Mouse (Mus musculus) granulocyte monocyte progenitor cell, adult 5-6 weeks (primary cell): Measurements from ENCODE around the gene Pjvk. TPM values are rescaled to one million over a fixed set of nuclear protein-coding genes. Genes with fewer than 3 reads are reported as not detected.
"Not testable (repeated sequence)": the region's sequence is repeated elsewhere in the genome, so short reads cannot be mapped to it uniquely, and the experiment has no call there.

Source experiments
- ATAC-seq: replicated peaks from 2 replicates; pipeline ENCODE4 v1.8.0; 2016; ENCODE audit warnings: mild to moderate bottlenecking, moderate TSS enrichment, inconsistent platforms; ENCODE audit not compliant: poor library complexity, severe bottlenecking
- total RNA-seq, 2 experiments: library from RNA; stranded (forward) in 1 of 2; stranded (reverse) in 1 of 2; fragments of 200-712, 200-1000 nt in 1 of 2; fragments of >200 nt in 1 of 2; fragmentation: Nextera tagmentation in 1 of 2; gene quantifications; 2 replicates each; pipeline ENCODE4 v1.2.3; 2014 to 2017

Gene Pjvk
- total RNA-seq (2014; fragmentation: Nextera tagmentation), result not detected in 2 replicates
- not detected in 2 replicates for total RNA-seq (2017)

DNA sequence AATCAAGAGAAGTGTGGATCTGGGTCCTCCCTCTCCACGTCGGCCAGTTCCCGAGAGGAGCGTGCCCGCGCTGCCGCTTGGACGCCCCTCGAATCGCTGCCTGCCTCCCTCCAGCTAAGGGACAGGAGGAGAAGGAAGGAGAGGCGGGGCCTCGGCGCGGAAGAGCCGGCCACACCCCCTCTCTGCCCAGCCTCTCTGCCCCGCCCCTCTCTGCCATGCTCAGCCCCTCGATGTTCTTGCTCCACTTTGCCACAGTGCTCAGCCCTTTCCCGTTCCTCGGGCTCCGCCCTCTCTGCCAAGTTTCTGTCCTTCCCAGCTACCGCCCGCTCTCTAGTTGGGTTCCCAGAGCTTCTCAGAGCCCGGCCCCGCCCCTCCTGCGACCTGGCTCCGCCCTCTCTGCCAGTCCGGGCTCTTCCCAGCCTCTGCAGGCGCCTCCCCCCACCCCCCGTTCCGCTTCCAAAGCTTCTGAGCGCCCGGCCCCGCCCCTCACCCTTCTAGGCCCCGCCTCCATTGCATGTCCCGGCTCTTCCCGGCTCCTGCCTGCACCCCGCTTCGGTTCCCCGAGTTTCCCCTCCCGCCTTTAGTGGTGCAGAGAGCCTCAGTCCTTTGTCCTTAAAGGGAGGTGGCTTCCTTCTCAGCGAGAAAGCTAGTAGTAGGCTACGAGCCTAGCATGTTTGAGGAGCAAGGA lies at the start of gene Pjvk, which contains the start of gene Prkra:
Pjvk (plus strand) TSS at position 594 of the 688 bp plus-strand sequence.
Prkra (minus strand) TSS at position 133 of the 688 bp plus-strand sequence.
- peak; percentile 91 for ATAC-seq

DNA sequence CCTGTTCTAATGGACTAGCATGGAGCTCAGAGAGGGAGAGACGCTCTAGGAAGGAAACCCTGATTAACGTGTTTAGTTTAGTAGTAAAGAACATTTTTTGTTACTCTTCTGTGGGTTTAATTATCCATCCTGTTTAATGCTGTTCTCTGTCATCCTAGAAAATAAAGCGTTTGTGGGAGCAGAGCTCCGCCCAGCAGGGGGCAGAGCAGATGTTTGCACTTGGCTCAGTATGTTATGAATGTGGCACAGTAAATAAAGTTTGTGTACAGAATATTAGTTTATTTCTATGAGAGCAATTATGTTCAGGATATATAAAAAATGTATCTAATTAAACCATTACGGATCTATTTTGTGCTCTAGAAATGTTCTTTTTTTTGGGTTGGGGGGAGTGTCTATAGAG lies 49.1 kb upstream of the Pjvk start:
- ATAC-seq, result peak; percentile 50

DNA sequence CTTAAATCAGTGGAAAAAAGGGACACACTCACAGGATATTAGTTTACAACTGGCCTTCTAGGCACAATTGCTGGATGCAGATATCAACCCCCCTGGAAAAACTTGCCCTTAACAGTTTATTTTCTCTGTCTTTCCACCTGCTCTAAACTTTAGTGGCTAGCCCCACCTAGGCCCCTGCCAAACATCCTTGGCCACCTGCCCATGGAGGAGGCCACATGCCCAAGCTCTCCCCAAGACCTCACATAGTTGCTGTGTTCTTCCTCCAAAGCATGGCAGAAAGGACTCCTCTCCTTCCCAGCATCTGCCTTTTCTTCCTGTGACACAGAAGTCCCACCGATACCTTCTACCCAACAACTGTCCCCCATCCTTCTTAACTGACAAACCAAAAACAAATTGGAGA lies 46.0 kb upstream of the Pjvk start:
- ATAC-seq, result no peak

DNA sequence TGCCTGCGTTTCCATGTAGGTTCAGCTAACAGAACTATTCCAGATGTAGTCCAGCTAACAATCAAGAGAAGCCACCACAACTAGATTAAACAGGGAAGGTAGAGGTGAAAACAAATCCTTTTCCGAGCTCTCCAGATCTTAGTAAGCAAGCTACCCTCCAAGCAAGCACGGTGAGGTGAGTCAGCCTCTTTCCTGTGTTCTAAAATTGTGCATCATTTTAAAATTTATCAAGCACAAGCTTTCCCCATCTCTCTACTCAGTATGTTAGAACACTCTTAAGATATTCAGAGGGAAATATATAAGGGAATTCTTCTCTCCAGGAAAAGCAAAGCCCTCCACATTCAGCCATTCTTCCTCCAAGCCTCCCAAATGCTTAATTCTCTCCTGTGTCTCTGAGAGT lies 41.6 kb upstream of the Pjvk start:
- ATAC-seq, result no peak

DNA sequence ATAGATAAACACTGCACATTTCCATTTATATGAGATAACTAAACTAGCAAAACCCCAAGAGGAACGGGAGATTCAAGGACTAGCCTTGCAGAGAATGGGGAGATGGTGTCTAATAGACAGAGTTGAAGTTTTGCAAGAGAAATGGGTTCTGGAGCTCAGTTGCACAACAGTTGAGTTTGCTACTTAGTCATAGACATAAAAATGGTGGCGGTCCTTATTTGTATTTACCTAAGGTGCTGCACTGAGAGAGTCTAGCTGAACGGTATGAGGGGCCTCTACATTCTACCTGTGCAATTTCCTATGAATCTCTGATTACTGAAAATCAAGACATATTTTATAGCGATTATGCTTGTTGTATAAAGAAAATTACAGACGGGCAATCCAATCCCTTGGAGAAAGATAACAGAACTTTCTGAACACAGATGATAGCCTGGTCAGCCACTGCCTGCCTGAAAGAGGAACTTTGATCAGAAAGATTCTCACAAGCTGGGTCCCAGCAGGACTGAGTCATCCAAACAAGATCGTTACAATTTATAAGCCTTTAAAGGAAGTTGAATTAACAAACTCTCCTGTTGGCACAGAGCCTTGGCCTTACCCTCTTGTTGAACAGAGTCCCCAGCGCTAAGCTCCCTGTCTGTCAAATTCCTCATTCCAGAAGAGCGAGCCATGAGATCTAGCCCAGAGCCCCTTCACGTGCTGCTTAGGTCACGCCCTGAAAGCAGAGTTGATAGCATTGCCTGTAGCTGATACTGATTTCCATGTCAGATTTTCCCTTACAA lies 37.8 kb upstream of the Pjvk start:
- peak; percentile 94 for ATAC-seq

DNA sequence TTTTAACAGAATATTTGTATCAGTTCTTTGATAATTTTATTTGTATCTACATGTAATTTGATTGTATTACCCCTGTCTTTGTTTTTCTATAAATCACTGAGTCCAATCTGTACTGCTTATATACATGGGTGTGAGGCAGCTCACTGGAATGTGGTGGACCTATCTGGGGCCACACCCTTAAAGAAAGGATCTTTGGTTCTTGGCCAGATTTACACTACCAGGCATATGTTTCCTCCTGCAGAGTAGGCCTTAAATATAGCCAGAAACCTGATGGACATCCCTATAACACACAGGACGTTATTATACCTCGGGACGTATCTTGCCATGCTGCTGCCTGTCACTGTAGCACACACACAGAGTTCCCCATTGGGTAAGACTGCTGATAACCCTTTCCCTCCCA lies 36.3 kb upstream of the Pjvk start:
- ATAC-seq, result no peak

DNA sequence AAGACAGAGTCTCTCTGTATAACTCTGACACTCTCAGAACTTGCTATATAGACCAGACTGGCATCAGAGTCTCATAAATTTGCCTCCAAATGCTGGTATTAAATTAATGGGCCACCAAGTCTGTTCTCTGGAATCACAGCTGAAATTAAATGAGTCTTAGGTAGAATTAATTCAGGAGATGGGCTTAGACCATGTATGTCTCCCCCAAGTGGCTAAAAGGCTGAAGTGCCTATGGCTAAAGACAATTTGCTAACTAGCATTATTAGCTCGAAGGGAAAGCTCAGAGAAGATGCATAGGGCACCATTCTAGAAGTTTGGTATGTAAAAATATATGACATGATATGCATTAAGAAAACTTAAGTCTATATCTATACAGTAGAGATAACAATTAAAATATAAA lies 30.2 kb upstream of the Pjvk start:
- peak; percentile 51; the same call in 1 of the 2 replicates for ATAC-seq

DNA sequence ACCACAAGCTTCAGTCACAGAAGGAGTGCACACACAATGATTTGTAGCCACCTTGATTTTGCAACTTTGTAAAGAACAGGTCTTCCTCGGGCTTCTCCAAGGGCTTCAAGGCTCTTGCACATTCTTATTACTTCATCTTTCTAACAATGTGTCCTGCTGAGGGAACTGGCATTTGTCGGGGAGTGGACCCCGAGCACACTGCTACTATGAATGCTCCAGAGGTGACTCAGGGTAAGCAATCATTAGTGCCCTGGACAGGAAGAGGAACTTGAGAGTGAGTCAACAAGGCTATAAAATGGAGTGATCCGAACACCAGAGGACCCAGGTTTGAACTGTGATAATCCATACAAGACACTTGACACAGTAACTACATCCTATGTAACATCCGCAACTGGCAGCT lies 28.1 kb upstream of the Pjvk start:
- peak; percentile 61 for ATAC-seq

DNA sequence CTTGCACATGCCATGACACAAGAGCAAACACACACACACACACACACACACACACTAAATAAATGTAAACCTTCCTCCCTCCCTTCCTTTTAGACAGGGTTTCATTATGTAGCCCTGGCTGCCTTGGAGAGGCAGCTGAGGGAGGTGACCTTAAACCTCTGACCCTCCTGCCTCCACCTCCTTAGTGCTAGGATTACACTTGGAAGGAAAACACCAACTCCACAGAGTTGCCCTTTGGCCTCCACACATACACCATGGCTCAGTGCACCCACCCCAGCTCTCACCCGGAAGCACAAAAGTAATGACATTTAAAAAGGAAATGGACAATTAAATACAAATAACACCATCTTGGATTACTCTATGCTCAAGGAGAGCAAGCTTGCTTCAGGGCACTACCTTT lies 26.6 kb upstream of the Pjvk start:
- ATAC-seq, result no peak

DNA sequence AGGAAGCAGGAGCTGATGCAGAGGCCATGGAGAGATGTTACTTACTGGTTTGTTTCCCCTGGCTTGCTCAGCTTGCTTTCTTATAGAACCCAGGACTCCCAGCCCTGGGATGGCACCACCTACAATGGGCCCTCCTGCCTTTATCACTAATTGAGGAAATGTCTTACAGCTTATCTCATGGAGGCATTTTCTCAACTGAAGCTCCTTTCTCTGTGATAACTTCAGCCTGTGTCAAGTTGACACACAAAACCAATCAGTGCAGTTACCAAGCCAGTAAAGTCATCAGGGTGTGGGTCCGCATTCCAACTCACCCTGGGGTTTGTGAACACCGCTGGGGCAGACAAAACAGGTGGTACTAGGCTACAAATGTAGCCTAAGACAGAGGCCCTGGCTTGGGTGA lies 26.0 kb upstream of the Pjvk start:
- not testable (repeated sequence) for ATAC-seq

DNA sequence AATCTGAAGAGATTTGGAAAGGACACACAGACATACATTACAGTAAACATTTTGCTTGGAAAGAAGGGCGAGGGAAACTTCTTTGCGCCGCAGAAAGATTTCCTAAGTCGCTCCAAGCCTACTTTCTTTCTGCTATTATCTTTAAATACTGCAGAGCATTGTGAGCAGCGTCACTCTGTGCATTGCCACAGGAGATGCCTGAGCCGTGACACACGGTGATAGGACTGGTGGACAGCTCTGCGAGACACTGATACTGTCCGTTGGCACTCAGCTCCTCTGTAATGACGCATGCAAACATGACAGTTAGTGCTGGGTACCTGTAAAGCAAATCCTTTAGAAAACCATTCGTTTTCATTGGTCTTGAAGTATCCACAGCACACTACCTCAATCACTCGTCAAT lies 18.0 kb upstream of the Pjvk start:
- ATAC-seq, result no peak

DNA sequence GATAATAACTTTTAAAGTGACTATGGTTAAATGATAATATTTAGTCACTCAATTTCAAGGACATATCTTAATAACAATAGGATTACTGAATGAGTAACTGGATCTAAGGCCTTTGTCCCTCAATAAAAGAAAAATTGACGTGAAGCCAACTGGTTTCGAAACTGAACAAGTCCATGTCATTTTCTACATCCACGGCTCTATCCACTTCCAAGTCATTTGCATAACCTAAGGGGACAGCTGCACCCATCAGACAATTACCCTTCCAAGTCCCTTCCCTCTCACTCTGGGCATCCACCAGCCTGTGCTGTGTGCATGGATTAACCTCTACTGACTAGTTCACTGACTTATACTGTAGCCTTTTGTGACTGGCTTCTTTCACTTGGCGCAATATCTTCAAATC lies 16.7 kb upstream of the Pjvk start:
- no peak for ATAC-seq

DNA sequence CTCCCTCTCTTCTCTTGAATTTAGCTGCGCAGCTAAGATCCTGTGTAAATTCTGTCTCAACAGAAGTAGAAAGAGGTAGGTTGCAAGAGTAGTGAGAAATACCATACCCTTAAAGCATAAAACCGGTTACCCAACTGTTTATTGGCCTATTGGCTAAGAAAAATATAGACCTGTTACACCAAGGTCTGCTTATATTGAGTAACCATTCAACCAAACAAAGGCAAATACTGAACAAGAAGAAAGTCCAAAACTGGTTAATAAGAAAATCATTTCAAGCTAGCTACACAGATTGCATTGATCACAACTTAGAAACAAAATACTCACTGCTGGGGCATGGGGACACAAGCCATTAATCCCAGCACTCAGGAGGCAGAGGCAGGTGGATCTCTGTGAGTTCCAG lies 8.6 kb upstream of the Pjvk start:
- ATAC-seq, result no peak

DNA sequence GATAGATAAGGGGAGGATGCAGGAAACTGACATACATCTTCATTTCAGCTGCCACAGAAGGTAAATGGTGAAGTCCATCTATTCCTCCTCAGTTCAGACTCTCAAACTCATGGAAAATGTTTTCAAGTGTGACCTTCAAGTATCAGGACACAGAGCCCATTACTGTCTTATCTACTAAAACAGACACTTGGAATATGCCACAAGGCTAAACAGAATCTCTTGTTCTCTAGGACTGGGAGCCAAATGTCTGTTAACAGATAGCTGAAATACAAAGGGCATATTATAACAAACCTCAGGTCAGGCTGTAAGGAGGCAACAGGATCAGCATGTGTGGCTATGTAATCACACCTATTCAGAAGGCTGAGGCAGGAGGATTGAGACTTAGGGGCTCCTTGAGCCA lies 4.5 kb upstream of the Pjvk start:
- no peak for ATAC-seq

DNA sequence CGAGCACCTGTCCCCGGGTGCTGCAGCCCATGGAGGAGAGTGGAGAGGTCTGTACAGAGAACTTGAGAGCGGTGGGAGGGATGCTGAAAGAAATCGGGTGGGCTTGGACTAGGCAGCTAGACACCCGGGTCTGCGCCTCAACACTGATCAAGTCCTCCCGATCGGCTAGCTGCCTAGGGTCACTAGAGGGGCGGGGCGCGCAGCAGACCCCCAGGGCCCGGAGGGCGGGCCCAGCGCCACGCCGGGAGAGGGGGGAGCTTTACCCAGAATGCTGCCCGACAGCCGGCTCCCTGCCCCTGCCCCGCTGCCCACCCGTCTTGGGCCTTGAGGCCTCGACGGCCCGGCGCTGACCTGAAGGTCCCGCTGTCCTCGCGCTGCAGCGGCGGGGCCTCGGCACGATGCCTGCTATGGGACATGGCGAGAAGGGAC lies 821 bp upstream of the Pjvk start:
- peak; percentile 4 for ATAC-seq

DNA sequence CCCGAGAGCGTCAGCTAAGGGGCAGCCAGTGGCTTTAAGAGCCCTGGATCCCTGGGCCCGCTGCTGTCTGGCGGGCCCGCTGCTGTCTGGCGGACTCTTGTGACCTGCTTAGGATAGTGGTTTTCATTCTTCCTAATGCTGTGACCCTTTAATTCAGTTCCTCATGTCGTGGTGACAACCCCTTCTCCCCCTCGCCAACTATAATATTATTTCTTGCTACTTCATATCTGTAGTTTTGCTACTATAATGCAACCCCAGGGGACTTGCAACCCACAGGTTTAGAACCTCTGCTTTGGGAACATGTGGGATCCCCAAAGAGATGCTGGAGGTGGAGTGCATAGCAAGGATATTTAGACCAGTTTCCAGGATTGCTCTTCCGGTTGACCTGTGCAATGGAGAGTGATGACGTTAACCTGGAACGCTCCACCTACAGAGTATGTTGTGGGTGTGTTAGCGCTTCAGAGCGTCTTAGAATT lies 428 bp downstream of the Pjvk start:
- peak; percentile 15; the same call in 1 of the 2 replicates for ATAC-seq

DNA sequence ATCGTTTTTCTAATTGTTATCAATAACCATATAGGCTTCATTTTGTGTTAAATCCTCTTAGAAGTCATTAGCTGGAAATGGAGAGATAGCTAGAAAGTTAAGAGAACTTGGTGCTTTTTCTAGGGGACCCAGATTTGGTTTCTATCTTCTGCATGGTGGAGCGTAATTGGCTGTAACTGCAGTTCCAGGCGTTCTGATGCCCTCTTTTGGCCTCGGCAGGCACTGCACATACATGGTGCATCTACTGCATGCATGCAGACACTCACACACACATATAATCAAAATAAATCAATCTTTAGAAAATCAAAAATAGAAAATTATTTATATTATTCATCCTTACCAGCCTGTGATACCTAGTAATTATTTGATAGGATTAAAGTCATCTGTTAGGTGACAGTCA lies 4.8 kb downstream of the Pjvk start:
- ATAC-seq, result no peak

DNA sequence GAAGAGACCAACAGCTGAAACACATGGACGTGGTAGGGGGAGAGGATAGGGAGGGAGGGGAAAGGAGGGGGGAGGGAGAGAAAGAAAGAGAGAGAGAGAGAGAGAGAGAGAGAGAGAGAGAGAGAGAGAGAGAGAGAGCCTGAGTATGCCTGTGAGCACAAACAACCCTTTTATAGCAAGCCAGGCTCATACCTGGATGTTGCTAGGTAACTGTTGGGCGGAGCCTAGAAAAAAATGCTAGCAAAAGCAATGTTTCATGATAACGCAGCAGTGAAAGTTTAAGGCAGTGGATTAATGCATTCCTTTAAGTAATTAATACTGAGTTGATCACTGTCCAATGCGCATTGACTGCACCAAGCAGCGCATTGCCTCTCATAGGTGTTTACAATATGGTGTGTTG lies 6.4 kb downstream of the Pjvk start:
- no peak for ATAC-seq

DNA sequence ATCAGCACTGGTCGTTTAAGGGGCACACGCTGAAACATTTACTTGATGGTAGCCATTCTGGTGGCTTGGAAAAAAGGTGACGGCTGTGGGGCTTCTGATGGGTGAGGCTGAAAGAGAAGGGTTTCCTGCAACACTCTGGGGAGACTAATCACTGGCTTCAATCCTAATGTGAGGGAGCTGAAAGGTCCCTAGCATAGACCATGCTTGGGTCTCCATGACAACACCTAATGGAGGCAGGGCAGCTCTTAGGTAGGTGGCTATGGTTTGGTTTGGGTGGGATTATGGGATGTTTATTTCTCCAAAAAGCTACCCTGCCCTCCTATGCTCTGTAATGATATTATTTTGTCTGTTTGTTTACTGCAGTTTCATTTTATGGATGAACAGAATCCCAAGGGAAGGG lies 7.2 kb downstream of the Pjvk start:
- no peak for ATAC-seq

DNA sequence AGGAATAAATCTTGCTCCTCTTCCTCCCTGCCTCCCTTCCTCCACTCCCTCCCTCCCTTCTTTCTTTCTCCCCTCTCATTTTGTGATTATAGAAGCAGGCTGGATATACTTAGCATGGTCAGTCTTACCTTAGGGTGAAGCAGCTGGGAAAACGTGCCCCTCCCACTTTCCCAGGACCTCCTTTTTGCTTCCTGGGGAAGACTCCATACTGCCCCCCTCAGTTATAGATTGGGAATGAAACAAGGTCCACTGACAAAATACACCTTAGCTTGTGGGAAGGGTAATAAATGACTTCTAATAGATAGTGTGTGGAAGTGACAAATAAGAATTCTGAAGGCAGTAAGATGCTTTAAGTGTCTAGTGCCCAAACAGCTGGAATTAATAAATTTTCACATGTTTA lies 7.7 kb downstream of the Pjvk start:
- peak; percentile 82 for ATAC-seq

DNA sequence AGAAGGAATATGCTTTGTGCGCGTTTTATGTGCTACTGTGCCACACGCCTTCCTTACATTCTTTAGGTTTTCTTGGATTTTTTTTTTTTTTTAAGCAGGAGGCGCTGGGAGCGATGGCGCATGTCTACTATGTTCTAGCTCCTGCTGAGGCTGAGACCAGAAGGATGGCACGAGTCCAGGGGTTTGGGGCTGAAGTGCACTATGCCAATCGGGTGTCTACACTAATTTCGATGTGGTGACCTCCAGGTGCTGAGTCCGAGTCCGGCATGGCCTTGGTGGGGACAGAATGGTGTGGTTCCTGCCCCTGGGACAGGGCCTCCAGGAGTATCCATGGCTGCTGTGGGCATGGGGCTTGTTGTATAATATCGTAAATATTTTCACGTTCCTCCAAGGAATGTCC lies 10.3 kb downstream of the Pjvk start:
- ATAC-seq, result no peak

DNA sequence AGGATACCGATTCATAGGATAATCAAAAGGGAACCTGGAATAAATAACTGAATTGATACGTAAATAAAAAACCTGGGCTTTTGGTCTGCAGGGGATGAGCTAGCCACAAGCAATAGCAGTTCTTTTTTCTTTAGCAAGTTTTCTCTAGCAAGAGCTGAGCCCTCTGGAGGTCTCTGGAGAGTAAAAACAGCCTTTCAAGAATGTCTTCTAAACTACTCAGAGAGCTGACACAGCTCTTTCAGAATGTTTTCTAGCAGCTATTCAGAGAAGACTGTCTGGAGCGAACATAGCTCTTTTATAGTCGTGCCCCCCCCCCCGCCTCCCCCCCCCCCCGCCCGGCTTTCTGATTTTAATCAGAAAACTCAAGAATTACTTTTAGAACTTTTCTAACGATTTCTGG lies 11.1 kb downstream of the Pjvk start:
- ATAC-seq, result no peak
